Mouse (Mus musculus) G1E-ER4 (cell line): Measurements from ENCODE around the gene Frmd8. TPM values are rescaled to one million over a fixed set of nuclear protein-coding genes. Genes with fewer than 3 reads are reported as not detected.

Experiments
- GATA1 ChIP-seq: IDR thresholded peaks from one replicate; pipeline ENCODE4 v1.8.0; 2012; ENCODE audit warnings: low read length, inconsistent platforms
- polyA plus RNA-seq: library from polyadenylated mRNA; stranded (reverse); fragments of >175 nt; gene quantifications from 2 replicates; pipeline ENCODE4 v1.2.3, GENCODE M21; 2012

Frmd8 gene
- polyA plus RNA-seq, 1 experiment: 12.9 TPM

- TF ChIP-seq GATA1: no peak
Measured at GRCm38 (mm10) chr19:5845319-5846135, 29.5 kb downstream of the Frmd8 start.

- no peak for TF ChIP-seq GATA1
Measured at GRCm38 (mm10) chr19:5844831-5845318, 30.2 kb downstream of the Frmd8 start.

GRCm38 (mm10) chr19:5843781-5844691 is 31.0 kb downstream of the Frmd8 start:
- TF ChIP-seq GATA1: no peak

GRCm38 (mm10) chr19:5842785-5843730 is 32.0 kb downstream of the Frmd8 start:
- no peak for TF ChIP-seq GATA1

GRCm38 (mm10) chr19:5841999-5842784 is 32.9 kb downstream of the Frmd8 start:
- no peak for TF ChIP-seq GATA1

GRCm38 (mm10) chr19:5841389-5841946 is 33.6 kb downstream of the Frmd8 start:
- TF ChIP-seq GATA1: no peak

- TF ChIP-seq GATA1: no peak
Measured at GRCm38 (mm10) chr19:5840890-5841388, 34.1 kb downstream of the Frmd8 start.

GRCm38 (mm10) chr19:5840086-5840889 is 34.8 kb downstream of the Frmd8 start:
- TF ChIP-seq GATA1: no peak

- TF ChIP-seq GATA1: no peak
Measured at GRCm38 (mm10) chr19:5839317-5840085, 35.6 kb downstream of the Frmd8 start.

GRCm38 (mm10) chr19:5838892-5839165 is 36.2 kb downstream of the Frmd8 start:
- TF ChIP-seq GATA1: no peak

GRCm38 (mm10) chr19:5838136-5838891 is 36.8 kb downstream of the Frmd8 start:
- no peak for TF ChIP-seq GATA1

- no peak for TF ChIP-seq GATA1
Measured at GRCm38 (mm10) chr19:5837606-5838005, 37.5 kb downstream of the Frmd8 start.
